Mouse (Mus musculus) ES-Bruce4 (cell line): ENCODE measurements around the gene Fbxl17. TPM values are rescaled to one million over a fixed set of nuclear protein-coding genes. Genes with fewer than 3 reads are reported as not detected.

Experiments used
- H3K27ac ChIP-seq: 2 replicates; pipeline ENCODE4 v1.5.1; 2012; ENCODE audit warnings: low read length, inconsistent platforms; ENCODE audit not compliant: insufficient read depth
- H3K27me3 ChIP-seq: 2 replicates; pipeline ENCODE4 v1.6.1; 2012; ENCODE audit warnings: mild to moderate bottlenecking, low read length, inconsistent platforms; ENCODE audit not compliant: control insufficient read depth, poor library complexity, insufficient read depth, severe bottlenecking
- H3K36me3 ChIP-seq: 2 replicates; pipeline ENCODE4 v1.6.1; 2012; ENCODE audit warnings: inconsistent platforms, mild to moderate bottlenecking, low read length, moderate library complexity; ENCODE audit not compliant: control insufficient read depth, poor library complexity, insufficient read depth, severe bottlenecking
- H3K4me1 ChIP-seq: one replicate; pipeline ENCODE4 v1.8.1; 2011; ENCODE audit warnings: low read length; ENCODE audit not compliant: control insufficient read depth, insufficient read depth
- H3K4me3 ChIP-seq: 2 replicates; pipeline ENCODE4 v1.5.1; 2011; ENCODE audit warnings: low read depth, mild to moderate bottlenecking, low read length
- H3K9ac ChIP-seq: 2 replicates; pipeline ENCODE4 v1.6.1; 2012; ENCODE audit warnings: low read depth, mild to moderate bottlenecking, inconsistent platforms; ENCODE audit not compliant: poor library complexity, severe bottlenecking
- H3K9me3 ChIP-seq: replicated peaks from 2 replicates; pipeline ENCODE4 v1.6.1; 2012; ENCODE audit warnings: mild to moderate bottlenecking, low read length, inconsistent platforms; ENCODE audit not compliant: control insufficient read depth, poor library complexity, insufficient read depth, severe bottlenecking
- CTCF ChIP-seq: IDR thresholded peaks from one replicate; pipeline ENCODE4 v1.8.1; 2011; ENCODE audit warnings: low read depth, low read length
- EP300 ChIP-seq: IDR thresholded peaks from 2 replicates; pipeline ENCODE4 v1.6.1; 2011; ENCODE audit warnings: low read depth, low read length; ENCODE audit not compliant: insufficient read depth
- POLR2A ChIP-seq: IDR thresholded peaks from one replicate; pipeline ENCODE4 v1.8.1; 2011; ENCODE audit warnings: low read length; ENCODE audit not compliant: insufficient read depth
- polyA plus RNA-seq: library from polyadenylated mRNA; stranded (reverse); fragments of >200 nt; gene quantifications from 2 replicates; pipeline ENCODE4 v1.2.4, GENCODE M21; 2011; ENCODE audit warnings: low read depth; ENCODE audit not compliant: missing spikeins, insufficient read depth, insufficient read length

Gene Fbxl17
- polyA plus RNA-seq, 1 experiment, result 11.7 TPM

GRCm38 (mm10) chr17:63220821-63221220 is 279.0 kb downstream of the Fbxl17 start:
- H3K36me3 ChIP-seq, result no peaks in the 10 kb centered on the region
- H3K27ac ChIP-seq, result no peak overlapping the region
- no peaks in the 10 kb centered on the region for H3K4me1 ChIP-seq
- no peak overlapping the region for H3K4me3 ChIP-seq
- H3K9ac ChIP-seq, result no peak overlapping the region
- TF ChIP-seq CTCF (no peak), POLR2A (no peak), EP300 (no peak)
- H3K9me3 ChIP-seq, result no peaks in the 10 kb centered on the region
- no peaks in the 10 kb centered on the region for H3K27me3 ChIP-seq

- Histone ChIP-seq H3K36me3 (no peaks in the 10 kb centered on the region), H3K4me3 (no peak overlapping the region), H3K9me3 (no peaks in the 10 kb centered on the region), H3K9ac (no peak overlapping the region), H3K27me3 (no peaks in the 10 kb centered on the region), H3K4me1 (no peaks in the 10 kb centered on the region), H3K27ac (no peak overlapping the region)
- TF ChIP-seq POLR2A (no peak), EP300 (no peak), CTCF (no peak)
Observed at GRCm38 (mm10) chr17:63217016-63217415, 282.8 kb downstream of the Fbxl17 start.

GRCm38 (mm10) chr17:63212018-63212417 is 287.8 kb downstream of the Fbxl17 start:
- Histone ChIP-seq H3K4me1 (no peaks in the 10 kb centered on the region), H3K36me3 (no peaks in the 10 kb centered on the region), H3K9ac (no peak overlapping the region), H3K9me3 (no peaks in the 10 kb centered on the region), H3K27ac (no peak overlapping the region), H3K4me3 (no peak overlapping the region), H3K27me3 (no peaks in the 10 kb centered on the region)
- TF ChIP-seq EP300 (no peak), POLR2A (no peak), CTCF (no peak)

- Histone ChIP-seq H3K9ac (no peak overlapping the region), H3K27me3 (no peaks in the 10 kb centered on the region), H3K36me3 (no peaks in the 10 kb centered on the region), H3K27ac (no peak overlapping the region), H3K4me1 (no peaks in the 10 kb centered on the region), H3K4me3 (no peak overlapping the region), H3K9me3 (no peaks in the 10 kb centered on the region)
- TF ChIP-seq EP300 (no peak), POLR2A (no peak), CTCF (no peak)
Observed at GRCm38 (mm10) chr17:63209151-63209550, 290.7 kb downstream of the Fbxl17 start.

GRCm38 (mm10) chr17:63208346-63208745 is 291.5 kb downstream of the Fbxl17 start:
- no peaks in the 10 kb centered on the region for H3K9me3 ChIP-seq
- H3K4me1 ChIP-seq, result no peaks in the 10 kb centered on the region
- H3K9ac ChIP-seq, result no peak overlapping the region
- H3K27ac ChIP-seq, result no peak overlapping the region
- TF ChIP-seq CTCF (no peak), EP300 (no peak), POLR2A (no peak)
- no peaks in the 10 kb centered on the region for H3K36me3 ChIP-seq
- no peak overlapping the region for H3K4me3 ChIP-seq
- no peaks in the 10 kb centered on the region for H3K27me3 ChIP-seq

- Histone ChIP-seq H3K36me3 (no peaks in the 10 kb centered on the region), H3K4me3 (no peak overlapping the region), H3K9ac (no peak overlapping the region), H3K27me3 (no peaks in the 10 kb centered on the region), H3K9me3 (no peaks in the 10 kb centered on the region), H3K27ac (no peak overlapping the region), H3K4me1 (no peaks in the 10 kb centered on the region)
- TF ChIP-seq CTCF, result no peak
- no peak for TF ChIP-seq POLR2A
- no peak for TF ChIP-seq EP300
Observed at GRCm38 (mm10) chr17:63207714-63208113, 292.1 kb downstream of the Fbxl17 start.
